In the genomic region with DNA sequence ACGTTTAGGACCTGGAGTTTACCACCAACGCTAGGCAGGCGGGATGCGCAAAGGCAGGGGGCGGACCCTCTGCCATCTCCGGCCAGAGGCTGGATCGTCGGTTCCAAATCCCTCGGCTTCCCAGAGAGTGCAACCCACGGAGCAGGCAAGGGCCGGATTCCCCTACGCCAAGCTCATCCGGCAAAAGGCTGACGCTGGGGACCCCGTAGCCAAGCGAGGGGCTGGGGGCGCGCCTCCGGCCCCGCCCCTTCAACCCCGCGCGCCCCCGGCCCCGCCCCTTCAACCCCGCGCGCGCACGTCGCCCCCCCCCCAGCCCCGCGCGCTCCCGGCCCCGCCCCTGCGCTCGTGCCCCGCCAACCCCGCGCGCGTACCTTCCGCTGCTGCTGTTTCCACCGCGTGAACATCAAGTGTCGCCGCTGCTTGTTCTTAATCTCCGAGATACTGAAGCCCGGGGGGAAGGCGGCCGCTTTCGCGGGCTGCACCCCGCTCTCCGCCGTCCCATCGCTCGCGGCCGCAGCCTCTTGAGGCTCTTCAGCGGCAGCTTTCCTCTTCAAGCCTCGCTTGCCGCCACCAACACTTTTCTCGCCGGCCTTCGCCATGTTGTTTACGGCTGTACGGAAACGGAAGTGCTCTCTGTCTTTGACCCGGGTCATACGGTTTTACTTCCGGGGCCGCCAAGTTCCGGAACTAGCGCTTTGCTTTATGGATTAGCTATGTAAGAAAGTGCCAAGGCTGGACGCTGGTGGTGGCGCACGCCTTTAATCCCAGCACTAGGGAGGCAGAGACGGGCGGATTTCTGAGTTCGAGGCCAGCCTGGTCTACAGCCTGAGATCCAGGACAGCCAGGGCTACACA, we compare ENCODE assay signal across 8 mouse cellular contexts. TPM values are rescaled to one million over a fixed set of nuclear protein-coding genes. Genes with fewer than 3 reads are reported as not detected.
DNase-seq lines count a peak whose midpoint lies in the region; ATAC-seq lines count a peak whose summit lies in the region.

A gene (minus strand): TSS at position 632 of the 854 bp plus-strand sequence.

- ATAC-seq in inflammation-experienced regulatory T-cells, adult 6 months, result peak; percentile 97
- peak; percentile 97 for ATAC-seq in megakaryocyte-erythroid progenitor cell, adult 5-6 weeks (replicated peaks; ENCODE audit: low FRiP score, low TSS enrichment, poor library complexity, severe bottlenecking)

- intact Hi-C loops in gastrocnemius, postnatal 14 days (cut with DNase I; ENCODE audit: low total_unique reads), result no loop called here
- intact Hi-C loops in left cerebral cortex, postnatal 10 days (cut with DNase I), result loop anchor here (5.0 kb wide), 1 partner anchor 261 kb away; no protein-coding TSS in a partner anchor

- DNase-seq in adrenal gland, adult (ENCODE audit: inconsistent age in 2 of 2, low spot score in 1 of 2), result peak; percentile 93 to 98
- DNase-seq in embryo, embryonic 10.5 days (ENCODE audit: low spot score), result peak; percentile 96
- DNase-seq in gastrocnemius, postnatal 14 days, result peak; percentile 88
- peak; percentile 90 to 93 for DNase-seq in left cerebral cortex, postnatal 10 days (ENCODE audit: extremely low spot score in 1 of 2, low spot score in 2 of 2)
- peak; percentile 90 for DNase-seq in right cerebral cortex, postnatal 25 days
- DNase-seq in urinary bladder, postnatal 4 days (ENCODE audit: low spot score in 2 of 2), result peak; percentile 84 to 86

RNA-seq across cellular contexts. Expression of the gene that starts here (rescaled TPM):
- total RNA-seq in gastrocnemius, postnatal 14 days (2021), result 10 to 100 TPM; 12.9 to 14.5 TPM
- 10 to 100 TPM; 47.4 to 53.6 (median 50.6) TPM for polyA plus RNA-seq in inflammation-experienced regulatory T-cells, adult 6 months (2017; shearing (Covaris generic))
- total RNA-seq in left cerebral cortex, postnatal 10 days (2021), result 10 to 100 TPM; 14.6 to 15.3 TPM
- total RNA-seq in megakaryocyte-erythroid progenitor cell, adult 5-6 weeks (2014; fragmentation: Nextera tagmentation), result 69.9 and 73.5 TPM in 2 replicates
- total RNA-seq in megakaryocyte-erythroid progenitor cell, adult 5-6 weeks (2017), result 112 and 113 TPM in 2 replicates

Comparison
In these comparisons a context has a peak if more than half of its experiments do, and no peak if none do; other contexts are left out.
1. Peak in every context shown above with its lines: DNase-seq and ATAC-seq.
2. RNA of the gene that starts here (total RNA-seq): 69.9 to 113 TPM in megakaryocyte-erythroid progenitor cell, adult 5-6 weeks; 14.6 to 15.3 TPM in left cerebral cortex, postnatal 10 days and 12.9 to 14.5 TPM in gastrocnemius, postnatal 14 days; every median in the first group is over 4 times any median in the second.